Mouse (Mus musculus): ENCODE data around the gene Cdc42bpg. TPM values are rescaled to one million over a fixed set of nuclear protein-coding genes. Genes with fewer than 3 reads are reported as not detected.

Cdc42bpg gene
- total and polyA plus RNA-seq, 3 experiments = 0.79 to 4.2 (median 2.3) TPM

DNA sequence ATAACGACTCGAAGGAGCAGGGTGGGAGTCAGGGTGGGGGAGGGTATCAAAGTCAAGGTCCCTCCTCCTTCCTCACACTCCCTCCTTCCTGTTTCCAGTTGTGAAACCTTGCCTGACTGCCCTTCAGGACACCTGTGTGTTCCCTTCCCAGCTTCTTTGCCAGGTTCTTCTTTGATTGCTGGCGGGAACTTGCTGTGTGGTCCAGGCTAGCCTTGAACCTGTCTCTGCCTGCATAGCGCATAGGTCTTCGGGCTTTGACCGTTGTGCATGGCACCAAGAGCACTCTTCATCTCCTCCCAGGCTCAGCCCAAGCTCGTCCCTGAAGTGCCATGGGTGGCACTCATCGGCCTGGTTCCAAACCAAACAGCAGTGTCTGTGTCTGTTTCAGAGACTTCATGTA is 41.3 kb upstream of the Cdc42bpg start:
- H3K4me3 ChIP-seq (replicated peaks in 1 of 3; ENCODE audit: low read depth in 2 of 3, low read length in 2 of 3, poor library complexity in 1 of 3) = no peak overlapping the region
- H3K27me3 ChIP-seq (replicated peaks) = peaks cover 2% of the 10 kb centered on the region
- H3K4me2 ChIP-seq (ENCODE audit: insufficient read depth, low read depth, poor library complexity, severe bottlenecking) = no peak overlapping the region
- no peak overlapping the region for H3K9ac ChIP-seq (ENCODE audit: insufficient read depth, low read depth)
- H3K9me3 ChIP-seq (replicated peaks; ENCODE audit: low read length) = peaks cover 3% of the 10 kb centered on the region
- peaks cover 5 to 26% of the 10 kb centered on the region in 2 experiments; a peak in 3 of 4 replicates for H3K4me1 ChIP-seq (ENCODE audit: control insufficient read depth in 1 of 2, insufficient read depth in 2 of 2)
- DNase-seq (ENCODE audit: extremely low read depth) = no peak
- H3K27ac ChIP-seq (ENCODE audit: insufficient read depth, low read depth) = no peak overlapping the region
- in situ Hi-C loops (cut with MboI; ENCODE audit: low pct_ligation_motif_present, low pct_unique_long_range_greater_than_20kb, low sequenced_read_pairs) (loop anchor here (5.0 kb wide), 1 partner anchor 42 kb away; the partner anchor contains the start of gene Cdc42bpg), dilution Hi-C loops (cut with MboI; ENCODE audit: extremely low pct_ligation_motif_present, extremely low pct_unique_long_range_greater_than_20kb, low sequenced_read_pairs) (no loop called here)
- TF ChIP-seq USF1 (IDR thresholded peaks at IDR 0.05; ENCODE audit: low read depth, low read length) (no peak), ETS1 (conservative IDR thresholded peaks at IDR 0.05; ENCODE audit: low read depth, low read length) (no peak), MXI1 (IDR thresholded peaks at IDR 0.05; ENCODE audit: low read depth, low read length) (no peak), GABPA (IDR thresholded peaks at IDR 0.05; ENCODE audit: insufficient replicate concordance, low read depth, low read length) (no peak), POLR2A (IDR thresholded peaks at IDR 0.05; ENCODE audit: low read depth, low read length) (no peak), ZC3H11A (IDR thresholded peaks at IDR 0.05; ENCODE audit: low read depth, low read length) (no peak), IRF4 (IDR thresholded peaks at IDR 0.05; ENCODE audit: low read depth, low read length) (no peak), CTCF (conservative IDR thresholded peaks at IDR 0.05 in 1 of 2, IDR thresholded peaks at IDR 0.05 in 1 of 2; ENCODE audit: low read depth in 2 of 2, low read length in 2 of 2) (no peak), CHD2 (IDR thresholded peaks at IDR 0.05; ENCODE audit: low read length) (no peak), ZMIZ1 (IDR thresholded peaks at IDR 0.05; ENCODE audit: low read depth, low read length) (no peak)
- no peaks in the 10 kb centered on the region for H3K79me2 ChIP-seq (replicated peaks; ENCODE audit: control insufficient read depth, extremely low read depth, insufficient read depth, poor library complexity, severe bottlenecking)
- peaks cover 15 to 35% of the 10 kb centered on the region in 2 experiments for H3K36me3 ChIP-seq (replicated peaks in 1 of 2; ENCODE audit: control insufficient read depth in 1 of 2, insufficient read depth in 1 of 2, low read length in 1 of 2)

DNA sequence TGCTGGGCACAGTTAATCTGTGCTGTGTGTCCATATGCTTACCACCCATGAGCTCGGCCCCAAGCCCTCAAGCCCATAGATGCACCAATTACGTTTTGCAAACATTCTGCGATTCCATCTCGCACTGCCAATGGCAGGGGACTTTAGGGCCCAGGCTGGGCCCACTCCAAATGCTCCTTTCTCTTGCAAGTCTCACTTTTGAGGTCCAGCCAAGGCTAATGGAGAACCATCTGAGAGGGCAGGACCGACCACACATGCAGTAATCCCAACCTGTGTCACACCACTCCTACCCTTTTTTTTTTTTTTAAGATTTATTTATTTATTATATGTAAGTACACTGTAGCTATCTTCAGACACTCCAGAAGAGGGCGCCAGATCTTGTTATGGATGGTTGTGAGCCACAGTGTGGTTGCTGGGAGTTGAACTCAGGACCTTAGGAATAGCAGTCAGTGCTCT is 40.5 kb upstream of the Cdc42bpg start:
- dilution Hi-C loops (cut with MboI; ENCODE audit: extremely low pct_ligation_motif_present, extremely low pct_unique_long_range_greater_than_20kb, low sequenced_read_pairs) = no loop called here
- Histone ChIP-seq H3K79me2 (replicated peaks; ENCODE audit: control insufficient read depth, extremely low read depth, insufficient read depth, poor library complexity, severe bottlenecking) (no peaks in the 10 kb centered on the region), H3K9ac (ENCODE audit: insufficient read depth, low read depth) (no peak overlapping the region), H3K4me2 (ENCODE audit: insufficient read depth, low read depth, poor library complexity, severe bottlenecking) (no peak overlapping the region), H3K27me3 (replicated peaks) (peaks cover 2% of the 10 kb centered on the region), H3K36me3 (replicated peaks in 1 of 2; ENCODE audit: control insufficient read depth in 1 of 2, insufficient read depth in 1 of 2, low read length in 1 of 2) (peaks cover 11 to 28% of the 10 kb centered on the region in 2 experiments), H3K27ac (ENCODE audit: insufficient read depth, low read depth) (no peak overlapping the region), H3K4me3 (replicated peaks in 1 of 3; ENCODE audit: low read depth in 2 of 3, low read length in 2 of 3, poor library complexity in 1 of 3) (no peak overlapping the region), H3K4me1 (ENCODE audit: control insufficient read depth in 1 of 2, insufficient read depth in 2 of 2) (peaks cover 5 to 23% of the 10 kb centered on the region in 2 experiments; a peak in 3 of 4 replicates), H3K9me3 (replicated peaks; ENCODE audit: low read length) (peaks cover 2% of the 10 kb centered on the region)
- TF ChIP-seq GABPA (IDR thresholded peaks at IDR 0.05; ENCODE audit: insufficient replicate concordance, low read depth, low read length) (no peak), TCF12 (IDR thresholded peaks at IDR 0.05; ENCODE audit: low read depth, low read length) (no peak), USF1 (IDR thresholded peaks at IDR 0.05; ENCODE audit: low read depth, low read length) (no peak), MAFK (IDR thresholded peaks at IDR 0.05; ENCODE audit: insufficient replicate concordance, low read length) (no peak), ZNF384 (IDR thresholded peaks at IDR 0.05; ENCODE audit: low read depth, low read length) (peak; percentile 53; the same call in 1 of the 2 replicates), CTCF (conservative IDR thresholded peaks at IDR 0.05 in 1 of 2, IDR thresholded peaks at IDR 0.05 in 1 of 2; ENCODE audit: low read depth in 2 of 2, low read length in 2 of 2) (peak in 1 of 2 experiments; percentile 30; a peak in 1 of 4 replicates), ELF1 (IDR thresholded peaks at IDR 0.05; ENCODE audit: low read depth, low read length) (no peak), PAX5 (IDR thresholded peaks at IDR 0.05; ENCODE audit: low read length) (no peak)
- in situ Hi-C loops (cut with MboI; ENCODE audit: low pct_ligation_motif_present, low pct_unique_long_range_greater_than_20kb, low sequenced_read_pairs) = no loop called here
- DNase-seq (ENCODE audit: extremely low read depth) = no peak
